Mouse (Mus musculus) cerebellum, adult 2 months (tissue): ENCODE data around the gene BC005561.

ENCODE experiments used
- CTCF ChIP-seq: fragments of 200-500 bp; IDR thresholded peaks from 2 replicates; pipeline ENCODE4 v1.5.1; 2011; ENCODE audit warnings: low read depth, mild to moderate bottlenecking, control low read depth, low read length, moderate library complexity, borderline replicate concordance; ENCODE audit not compliant: insufficient read depth
- POLR2A ChIP-seq: fragments of 200-500 bp; IDR thresholded peaks from 2 replicates; pipeline ENCODE4 v1.6.1; 2011; ENCODE audit warnings: low read length, control low read depth, borderline replicate concordance; ENCODE audit not compliant: insufficient read depth

DNA sequence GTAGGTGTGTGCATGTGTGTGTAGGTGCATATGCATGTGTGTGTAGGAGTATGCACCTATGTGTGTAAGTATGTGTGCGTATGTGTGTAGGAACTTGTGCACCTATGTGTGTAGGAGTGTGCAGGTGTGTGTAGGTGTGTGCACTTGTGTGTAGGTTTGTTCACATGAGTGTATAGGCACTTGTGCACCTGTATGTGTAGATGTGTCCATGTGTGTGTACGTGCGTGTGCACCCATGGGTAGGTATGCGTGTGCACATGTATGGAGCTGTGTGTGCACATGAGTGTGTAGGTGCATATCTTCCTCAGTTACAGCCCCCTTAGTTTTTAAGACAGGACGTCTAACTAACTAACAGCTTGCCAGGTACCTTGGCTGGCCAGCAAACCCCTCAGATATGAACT is 39.6 kb upstream of the BC005561 start:
- TF ChIP-seq CTCF (no peak), POLR2A (no peak)
